Mouse (Mus musculus) megakaryocyte-erythroid progenitor cell, adult 5-6 weeks (primary cell): ENCODE measurements at regions not wholly inside any gene's neighbourhood (a gene's known extent, or its start where the extent isn't known, plus 50 kb on each side); places are given as distances from the start of the nearest gene placed in this dataset.
"Not testable (repeated sequence)": the region's sequence is repeated elsewhere in the genome, so short reads cannot be mapped to it uniquely, and the experiment has no call there.

Experiments used
- ATAC-seq: replicated peaks from 2 replicates; pipeline ENCODE4 v1.8.0; 2016; ENCODE audit warnings: mild to moderate bottlenecking, inconsistent platforms; ENCODE audit not compliant: severe bottlenecking, poor library complexity, low FRiP score, low TSS enrichment

- ATAC-seq = no peak
Observed at GRCm38 (mm10) chr17:66206074-66206473, 82.8 kb downstream of the Ddx11 start.

GRCm38 (mm10) chr17:66207653-66208497, 84.6 kb downstream of the Ddx11 start:
- not testable (repeated sequence) for ATAC-seq

DNA sequence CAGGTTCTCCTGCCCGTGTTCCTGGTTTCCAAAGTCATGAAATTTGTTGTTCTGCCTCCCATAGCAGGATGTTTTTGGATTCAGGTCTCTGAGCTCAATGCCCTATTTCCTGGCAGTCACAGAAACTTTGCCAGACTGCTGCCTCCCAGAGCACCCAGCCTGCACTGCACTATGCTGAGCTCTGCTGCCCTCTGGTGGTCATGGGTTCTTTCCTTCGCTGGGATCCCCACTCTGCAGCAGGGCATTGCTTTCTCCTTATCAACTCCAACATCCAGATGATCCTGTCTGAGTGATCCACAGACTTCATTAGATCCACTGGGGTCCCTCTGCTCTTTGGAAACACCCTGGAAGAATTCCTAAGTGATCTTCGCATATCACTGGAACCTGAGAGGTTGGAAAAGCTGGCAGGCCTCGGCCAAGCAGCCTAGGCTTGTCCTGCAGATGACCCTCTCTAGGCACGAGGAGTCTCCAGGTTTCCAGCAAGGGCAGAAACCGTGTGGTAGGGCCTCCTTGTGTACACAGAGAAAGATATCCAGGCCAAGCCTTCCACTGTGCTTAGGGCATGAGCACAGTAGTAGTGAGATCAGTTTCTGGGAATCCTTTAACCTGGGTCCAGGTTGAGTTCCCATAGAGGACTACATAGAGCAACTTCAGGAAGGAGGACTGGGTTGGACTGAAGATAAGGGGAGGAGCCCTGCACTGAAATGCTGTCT, 85.6 kb downstream of the Ddx11 start:
- ATAC-seq = peak; percentile 94

- ATAC-seq = no peak
Observed at GRCm38 (mm10) chr17:66211561-66211960, 88.2 kb downstream of the Ddx11 start.

DNA sequence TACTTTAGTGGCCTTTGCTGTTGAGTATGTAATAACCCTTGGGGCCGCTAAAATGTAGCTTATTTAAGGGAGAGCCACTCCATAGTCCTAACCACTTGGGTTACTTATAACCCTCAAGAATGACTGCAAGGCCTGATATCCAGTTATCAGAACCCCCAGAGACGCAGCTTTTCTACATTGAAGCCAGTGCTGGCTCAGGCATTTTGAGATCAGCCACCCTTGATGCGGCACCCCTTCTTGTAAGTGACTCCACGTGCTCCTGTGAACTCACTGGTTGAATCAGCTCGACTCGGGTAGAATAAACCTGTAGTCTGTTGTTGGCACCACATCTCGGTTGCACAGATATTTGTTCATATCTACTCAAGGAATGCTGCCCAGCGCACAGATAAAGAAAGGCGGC, 89.3 kb downstream of the Ddx11 start:
- no peak for ATAC-seq

DNA sequence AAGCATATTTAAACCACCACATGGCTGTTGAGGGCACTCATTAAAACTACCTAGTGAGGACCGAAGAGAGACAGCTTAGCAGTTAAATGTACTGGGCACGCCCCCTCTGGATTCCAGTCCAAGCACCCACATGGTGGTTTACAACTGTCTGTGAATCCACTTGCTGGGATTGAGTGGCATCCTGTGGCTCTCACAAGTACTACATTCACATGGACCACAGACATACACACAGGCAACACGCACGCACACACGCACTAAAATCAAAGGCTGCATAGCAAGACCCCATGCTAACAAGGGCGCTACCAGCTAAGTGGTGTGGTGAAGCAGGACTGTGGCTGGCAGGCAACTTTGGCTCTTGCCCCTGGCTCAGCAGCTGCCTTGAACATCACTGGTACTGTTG, 95.0 kb downstream of the Ddx11 start:
- ATAC-seq = no peak

- peak; percentile 60; the same call in 1 of the 2 replicates for ATAC-seq
Observed at GRCm38 (mm10) chr17:66219669-66220435, 96.5 kb downstream of the Ddx11 start.

DNA sequence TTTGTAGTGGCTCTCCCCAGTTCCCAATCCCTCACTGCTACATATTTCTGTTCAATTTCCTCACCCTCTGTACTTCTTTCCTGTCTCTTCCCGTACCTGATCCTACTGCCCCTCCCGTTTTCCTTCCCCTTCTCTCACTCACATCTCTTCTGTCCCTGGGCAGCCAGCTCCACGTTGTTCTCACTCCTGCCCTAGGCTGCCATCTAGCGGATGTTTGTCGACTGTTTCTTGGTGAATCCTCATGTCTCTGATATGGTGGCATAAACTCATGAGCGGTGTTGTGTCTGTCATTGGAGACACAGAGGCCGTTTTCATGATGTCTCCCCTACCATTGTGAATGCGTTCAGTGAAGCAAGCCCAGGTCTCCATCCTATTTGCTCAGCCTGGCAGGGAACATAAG, 97.9 kb downstream of the Ddx11 start:
- ATAC-seq = peak; percentile 81; the same call in 1 of the 2 replicates

DNA sequence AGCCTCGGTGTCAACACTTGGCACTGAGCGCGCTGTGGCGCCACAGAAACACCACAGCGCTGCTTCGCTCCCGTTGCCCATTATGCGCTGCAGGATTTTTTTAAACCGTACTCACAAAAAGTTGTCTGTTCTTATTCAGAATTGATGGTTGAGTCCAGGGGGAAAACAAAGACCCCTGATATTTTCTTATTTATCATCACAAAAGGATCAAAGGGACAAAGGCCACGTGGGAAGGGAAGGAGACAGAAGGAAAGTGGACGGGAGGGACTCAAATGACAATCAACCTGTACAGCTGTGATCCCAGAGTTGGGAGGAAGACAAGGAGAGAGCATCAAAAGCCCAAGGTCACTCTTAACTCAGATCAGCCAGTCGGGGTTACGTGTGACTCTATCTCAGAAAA, 100.4 kb downstream of the Ddx11 start:
- ATAC-seq = no peak

DNA sequence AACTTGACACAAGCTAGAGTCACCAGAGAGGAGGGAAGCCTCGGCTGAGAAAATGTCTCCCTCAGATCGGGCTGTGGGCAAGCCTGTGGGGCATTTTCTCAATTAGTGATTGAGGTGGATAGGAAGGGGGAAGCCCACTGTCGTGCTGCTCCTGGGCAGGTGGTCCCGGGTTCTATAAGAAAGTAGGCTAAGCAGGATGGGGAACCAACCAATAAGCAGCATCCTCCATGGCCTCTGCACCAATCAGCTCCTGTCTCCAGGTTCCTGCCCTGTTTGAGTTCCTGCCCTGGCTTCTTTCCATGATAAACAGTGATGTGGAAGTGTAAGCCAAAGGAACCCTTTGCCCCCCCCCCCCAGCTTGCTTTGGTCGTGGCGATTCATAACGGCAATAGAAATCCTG, 100.9 kb downstream of the Ddx11 start:
- ATAC-seq = no peak

- ATAC-seq = no peak
Observed at GRCm38 (mm10) chr17:66232391-66232790, 109.1 kb downstream of the Ddx11 start.

GRCm38 (mm10) chr17:66232891-66233421, 109.6 kb downstream of the Ddx11 start:
- no peak for ATAC-seq

DNA sequence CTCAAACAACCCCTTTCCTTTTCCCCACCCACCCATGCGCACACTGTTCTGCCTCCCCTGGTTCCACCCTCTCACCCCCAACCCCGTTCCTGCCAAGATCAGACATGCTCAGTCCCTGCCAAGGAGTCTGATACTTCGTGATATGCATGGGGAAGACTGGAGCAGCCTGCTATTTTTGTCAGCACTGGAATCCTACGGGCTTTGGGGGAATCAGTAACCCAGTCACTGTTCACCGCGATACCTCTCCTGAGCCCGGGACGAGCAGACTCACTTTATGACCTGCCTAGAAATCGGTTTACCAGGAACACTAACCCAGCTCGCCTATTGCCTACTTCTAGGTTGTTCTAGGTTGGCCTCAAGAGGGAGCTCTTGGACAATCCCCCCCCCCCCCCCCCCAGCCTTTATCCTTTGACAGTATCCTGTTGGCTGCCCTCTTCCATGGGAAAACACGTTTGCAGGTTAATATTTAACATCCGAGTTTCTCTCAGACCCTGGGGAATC, 110.2 kb downstream of the Ddx11 start:
- no peak for ATAC-seq

GRCm38 (mm10) chr17:66234432-66234831, 111.1 kb downstream of the Ddx11 start:
- no peak for ATAC-seq

GRCm38 (mm10) chr17:66235096-66235805, 111.9 kb downstream of the Ddx11 start:
- ATAC-seq = peak; percentile 93

DNA sequence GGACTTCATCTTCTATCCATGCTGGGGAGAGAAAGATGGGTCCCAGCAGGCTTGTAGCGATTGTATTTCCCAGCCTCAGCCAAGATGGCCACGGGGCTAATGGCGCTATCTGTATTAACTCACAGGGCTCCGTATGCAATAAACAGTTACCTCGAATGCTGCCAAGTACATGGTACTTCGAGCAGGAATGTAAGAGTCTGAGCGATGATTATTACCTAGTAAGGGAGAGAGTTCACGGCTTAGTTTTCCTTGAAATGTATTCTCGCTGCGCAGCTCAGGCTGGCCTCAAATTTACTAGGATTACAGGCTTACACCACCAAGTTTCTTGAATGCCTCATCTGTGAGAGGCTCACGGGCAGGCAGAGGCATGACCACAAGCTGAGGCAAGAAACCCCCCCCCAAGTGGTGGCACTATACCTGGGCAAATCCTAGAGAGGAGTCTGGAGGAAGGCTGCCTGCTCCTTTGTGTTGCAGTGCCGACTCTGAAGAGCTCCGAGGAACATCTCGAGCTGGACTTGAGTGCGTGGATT, 112.6 kb downstream of the Ddx11 start:
- no peak for ATAC-seq

- ATAC-seq = no peak
Observed at GRCm38 (mm10) chr17:66241868-66242622, 118.7 kb downstream of the Ddx11 start.

GRCm38 (mm10) chr17:66244183-66244582, 120.9 kb downstream of the Ddx11 start:
- ATAC-seq = no peak
